Mouse (Mus musculus) frontal cortex, postnatal 36 days (tissue): ENCODE results near the gene Esrrg.

Source experiments
- DNase-seq, 2 experiments: peaks; one replicate each; pipeline ENCODE4 v3.0.0; 2022; ENCODE audit warnings: low spot score in 2 of 2

Gene Esrrg

DNA sequence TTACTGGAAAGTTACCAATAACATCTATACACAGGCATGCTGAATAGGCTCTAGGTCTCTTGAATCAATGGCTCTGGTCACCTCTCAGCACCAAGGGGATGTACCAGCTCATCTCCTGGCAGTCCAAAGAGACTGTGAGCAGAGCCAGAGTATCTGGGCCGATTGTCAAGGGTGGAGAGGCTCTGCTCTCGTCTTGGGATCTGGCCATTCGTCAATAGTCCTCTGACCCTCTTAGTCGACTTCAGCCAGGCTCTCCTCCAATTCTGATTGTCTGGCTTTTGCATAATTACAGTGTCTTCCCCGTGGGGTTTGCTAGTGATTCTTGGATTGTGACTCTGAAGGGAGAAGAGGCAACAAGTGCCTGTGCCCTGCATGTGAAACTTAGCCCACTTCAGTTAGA is 41.3 kb downstream of the Esrrg start:
- DNase-seq: no peak

DNA sequence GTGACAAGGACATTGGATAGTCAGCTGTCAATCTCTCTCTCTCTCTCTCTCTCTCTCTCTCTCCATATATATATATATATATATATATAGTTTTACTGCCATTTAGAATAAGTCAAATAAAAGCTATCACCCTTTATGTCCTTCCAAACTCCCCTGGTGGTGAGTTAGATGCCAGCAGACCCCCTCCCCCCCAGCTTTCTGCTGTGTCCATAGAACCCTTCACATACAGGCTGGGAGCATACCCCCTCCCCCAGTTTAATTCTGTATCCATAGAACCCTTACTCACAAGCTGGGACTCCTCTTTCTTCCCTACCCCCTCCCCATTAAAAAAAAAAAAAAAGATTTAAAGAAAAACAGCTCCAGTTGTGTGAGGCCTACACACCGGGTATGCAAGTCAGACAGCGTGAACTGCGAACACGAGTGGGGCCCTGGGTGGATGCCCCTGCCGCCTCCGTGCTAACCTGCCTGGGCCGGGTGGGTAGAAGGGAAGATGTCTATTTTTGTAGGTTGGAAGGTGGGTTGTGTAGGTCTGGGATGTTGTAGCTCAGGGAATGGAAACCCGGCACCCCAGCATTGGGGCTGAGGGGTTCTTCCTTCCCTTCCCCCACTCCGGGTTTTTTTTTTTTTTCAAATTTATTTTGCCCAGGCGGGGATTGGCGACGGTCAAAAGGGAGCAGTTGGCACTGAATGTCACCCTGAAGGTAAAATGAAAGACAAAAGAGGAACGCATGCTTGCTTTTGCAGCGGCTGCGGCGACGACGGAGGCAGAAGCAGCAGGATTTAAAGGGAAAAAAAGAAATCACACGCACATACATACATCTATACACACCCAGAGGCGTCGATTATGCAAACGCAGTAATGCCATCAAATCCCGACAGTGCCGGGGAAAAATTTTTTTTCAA is 42.4 kb downstream of the Esrrg start:
- peak; percentile 31 to 39 for DNase-seq

DNA sequence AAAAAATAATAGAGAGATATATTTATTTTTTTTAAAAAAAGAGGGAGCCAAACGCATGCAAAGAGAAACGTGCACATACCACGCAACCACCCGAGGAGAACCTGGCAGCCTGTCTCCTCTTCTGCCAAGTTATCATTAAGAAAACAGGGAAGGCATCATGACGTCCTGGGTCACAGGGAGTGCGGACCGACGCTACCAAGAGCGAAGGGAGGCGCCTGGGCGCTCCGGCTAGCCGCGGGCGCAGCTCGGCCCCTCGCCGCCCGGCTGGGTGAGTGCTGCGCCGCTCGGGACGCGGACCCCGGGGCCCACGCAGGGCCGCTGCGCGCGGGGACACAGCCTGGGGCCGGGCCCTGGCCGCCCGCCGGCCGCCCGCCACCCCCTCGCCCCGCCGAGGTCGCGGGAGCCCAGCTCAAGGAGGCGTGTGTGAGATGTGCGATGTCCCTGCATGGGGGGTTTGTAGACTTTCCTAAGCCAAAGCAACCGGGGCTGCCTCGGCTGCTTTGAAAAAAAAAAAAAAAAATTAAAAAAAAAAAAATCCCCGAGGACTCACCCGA is 43.2 kb downstream of the Esrrg start:
- peak; percentile 47 to 63 for DNase-seq

DNA sequence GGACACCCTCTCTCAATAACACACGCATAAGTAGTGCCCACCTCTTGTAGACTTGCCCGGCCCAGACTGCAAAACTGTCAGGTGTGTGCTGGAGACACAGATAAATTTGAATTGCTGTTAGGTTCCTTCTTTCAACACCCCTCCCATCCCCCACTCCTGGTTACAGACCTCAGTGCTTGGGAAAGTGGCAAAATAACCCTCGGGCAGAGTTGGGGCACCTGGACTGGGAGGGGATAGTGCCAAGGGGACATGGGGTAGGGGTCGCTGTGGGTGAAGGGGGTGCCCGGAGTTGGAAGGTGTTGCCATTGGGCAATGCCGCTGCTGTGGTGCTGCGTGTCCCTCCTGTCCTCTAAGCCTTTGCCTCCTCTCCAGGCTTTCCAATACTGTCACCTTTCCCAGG is 43.9 kb downstream of the Esrrg start:
- peak; percentile 7 to 11 for DNase-seq

DNA sequence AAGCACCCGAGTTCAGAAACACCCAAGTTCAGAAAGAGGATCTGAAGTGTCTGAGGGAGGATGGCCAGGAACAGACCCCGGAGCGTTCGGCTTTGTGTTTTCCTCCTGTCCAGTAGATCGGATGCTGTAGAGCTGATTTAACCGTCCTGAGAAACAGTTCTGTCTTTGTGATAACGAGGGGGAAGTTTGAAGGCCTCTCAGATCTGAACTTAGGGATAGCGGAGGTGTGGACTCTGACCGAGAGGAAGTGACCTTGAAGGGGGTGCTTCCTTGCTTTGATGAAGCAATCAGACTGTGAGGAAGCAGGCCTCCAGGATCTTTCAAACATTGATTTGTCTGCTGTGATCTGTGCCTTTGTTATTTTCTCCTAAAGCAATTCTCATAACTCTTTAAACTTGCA is 44.8 kb downstream of the Esrrg start:
- DNase-seq: no peak

DNA sequence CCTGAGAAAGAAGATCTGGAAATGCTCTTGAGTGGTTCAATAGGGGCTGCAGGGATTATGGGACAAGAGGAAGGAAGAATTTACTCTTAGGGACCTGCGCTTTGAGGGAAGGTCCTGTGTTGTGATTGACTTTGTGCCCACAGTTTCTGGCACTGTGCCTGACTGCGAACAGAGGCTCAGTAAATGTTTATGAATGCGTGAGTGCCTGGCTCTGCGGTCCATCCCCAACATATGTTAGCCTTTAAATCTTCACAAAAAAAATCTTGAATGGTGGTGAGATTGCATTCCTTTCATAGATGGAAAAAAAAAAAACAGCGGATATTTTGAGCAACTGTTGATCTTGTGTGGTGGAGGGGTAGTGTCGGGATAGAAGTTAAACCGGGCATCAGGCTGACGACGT is 52.4 kb downstream of the Esrrg start:
- DNase-seq: no peak

DNA sequence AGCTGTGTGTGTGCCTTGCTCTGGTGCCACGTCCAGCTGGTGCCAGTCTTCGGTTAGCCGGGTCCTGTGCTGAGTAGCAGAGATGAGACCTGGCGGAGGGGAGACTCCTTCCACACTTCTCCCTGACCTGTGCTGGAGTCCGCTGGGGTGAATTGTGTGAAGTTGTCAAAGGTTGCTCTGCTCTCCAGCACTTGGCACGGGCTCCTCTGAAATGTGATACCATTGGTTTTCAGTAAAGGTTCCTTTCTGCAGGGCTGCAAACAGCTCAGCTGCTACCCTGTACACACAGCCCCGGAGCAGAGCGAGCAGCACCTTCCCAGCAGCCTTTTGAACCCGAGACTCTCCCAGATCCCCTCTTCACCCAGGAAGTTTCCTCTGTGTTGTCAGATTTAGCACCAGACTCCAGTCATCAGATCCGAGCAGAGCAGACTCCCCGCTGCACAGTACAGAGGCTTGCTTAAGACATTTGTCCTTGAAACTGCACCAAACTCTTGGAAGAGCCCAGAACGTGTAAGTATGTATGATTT is 53.6 kb downstream of the Esrrg start:
- DNase-seq: no peak

DNA sequence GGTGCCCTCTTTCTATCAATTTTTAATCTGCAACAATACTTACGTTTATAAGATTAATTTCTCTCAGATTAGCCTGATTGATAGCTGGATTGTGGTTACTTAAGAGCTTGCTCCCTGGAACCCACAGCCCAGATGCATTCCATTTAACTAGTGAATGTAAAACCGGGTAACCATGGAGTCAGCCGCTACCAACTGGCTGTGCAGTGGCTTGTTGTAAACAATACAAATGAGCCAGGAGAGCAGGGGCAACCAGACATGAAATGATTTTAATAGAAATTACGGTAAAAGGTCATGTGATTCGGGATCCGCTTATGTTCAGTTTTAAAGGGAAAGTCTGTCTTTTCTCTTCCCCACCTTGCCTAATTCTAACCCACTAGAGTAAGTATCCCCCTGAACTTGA is 54.8 kb downstream of the Esrrg start:
- DNase-seq: no peak

DNA sequence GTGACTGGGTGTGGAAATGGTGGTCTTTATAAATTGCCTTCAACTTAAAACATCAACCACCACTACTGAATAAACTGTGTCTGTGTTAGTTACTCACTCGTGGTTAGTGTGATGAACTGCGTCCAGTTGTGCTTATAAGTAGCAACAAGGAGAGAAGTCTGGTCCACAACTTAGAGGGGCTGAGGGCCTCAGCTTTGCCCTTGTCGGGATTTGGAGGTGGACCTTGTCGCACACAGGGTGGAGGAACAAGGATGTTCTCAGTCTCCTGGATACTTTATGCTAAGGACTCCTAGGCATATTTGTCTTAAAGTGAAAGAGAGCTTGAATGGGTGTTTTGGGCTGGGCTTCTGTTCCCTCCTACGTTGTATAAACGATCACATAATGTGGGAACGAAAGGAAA is 55.7 kb downstream of the Esrrg start:
- no peak for DNase-seq

DNA sequence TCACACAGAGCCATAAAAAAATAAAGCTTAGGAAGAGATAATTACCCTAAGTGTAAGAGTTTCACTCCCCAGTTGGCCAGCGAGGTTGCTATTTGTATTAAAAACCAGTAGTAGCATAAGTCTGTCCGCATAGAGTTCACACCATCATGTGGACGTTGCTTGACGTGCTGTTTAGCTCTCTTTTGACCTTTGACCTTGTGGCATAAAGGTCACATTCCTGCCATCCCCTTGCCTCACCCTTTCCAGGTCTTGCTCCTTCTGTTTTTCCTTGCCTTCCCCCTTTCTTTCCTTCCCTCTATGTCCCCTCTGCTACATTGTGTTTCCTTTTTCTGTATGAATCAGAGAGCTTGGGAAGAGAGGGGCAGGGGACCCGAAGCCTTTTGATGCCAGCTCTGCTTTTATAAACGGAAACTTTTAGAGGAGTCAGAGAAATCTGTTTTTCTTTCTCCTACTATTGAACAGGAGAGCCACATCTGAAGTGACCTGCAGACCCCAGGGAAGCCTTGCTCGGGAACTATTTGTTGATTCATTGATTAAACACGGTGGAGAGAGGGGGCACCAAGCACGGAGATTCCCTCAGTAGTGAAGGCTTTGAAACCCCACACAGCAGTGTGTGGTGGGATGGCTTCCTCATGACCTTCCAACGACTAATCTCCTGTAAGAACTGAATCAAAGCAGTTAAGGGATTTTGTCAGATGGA is 57.5 kb downstream of the Esrrg start:
- DNase-seq: no peak

DNA sequence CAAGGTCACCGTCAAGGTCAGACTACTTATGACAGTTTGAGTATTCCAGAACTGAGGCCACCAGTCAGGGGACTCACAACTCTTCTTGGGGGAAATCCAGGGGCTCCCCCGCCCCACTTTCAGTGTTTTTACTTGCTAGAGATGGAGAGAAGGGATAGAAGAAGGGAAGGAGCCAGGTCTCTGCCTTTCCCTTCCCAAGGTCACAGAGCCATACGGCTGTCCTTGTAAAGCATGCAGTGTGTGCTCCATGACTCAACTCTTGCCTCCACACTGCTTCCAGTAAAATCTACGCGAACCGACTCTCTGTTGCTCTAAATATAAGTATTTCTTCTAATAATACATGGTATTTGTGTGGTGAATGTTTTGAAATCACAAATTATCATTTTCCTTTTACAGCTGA is 61.2 kb downstream of the Esrrg start:
- DNase-seq: no peak

DNA sequence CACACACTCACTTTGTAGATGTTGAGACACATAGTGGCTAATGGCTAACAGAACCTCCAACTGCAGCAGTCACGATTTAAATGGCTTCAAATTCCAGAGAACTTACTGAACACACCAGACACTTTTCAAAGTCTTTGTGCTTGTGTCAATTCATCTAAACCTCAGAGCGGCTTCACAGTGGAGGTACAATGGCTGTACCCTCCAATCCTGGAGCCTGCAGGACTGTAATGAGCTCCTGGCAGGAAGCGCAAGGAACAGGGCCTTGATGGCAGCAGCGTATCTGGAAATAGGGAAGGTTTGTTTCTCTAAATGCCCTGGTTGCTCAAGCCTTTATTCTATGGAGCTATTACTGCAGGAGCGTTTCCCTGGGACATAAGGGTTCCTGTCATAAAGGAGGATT is 63.9 kb downstream of the Esrrg start:
- no peak for DNase-seq

DNA sequence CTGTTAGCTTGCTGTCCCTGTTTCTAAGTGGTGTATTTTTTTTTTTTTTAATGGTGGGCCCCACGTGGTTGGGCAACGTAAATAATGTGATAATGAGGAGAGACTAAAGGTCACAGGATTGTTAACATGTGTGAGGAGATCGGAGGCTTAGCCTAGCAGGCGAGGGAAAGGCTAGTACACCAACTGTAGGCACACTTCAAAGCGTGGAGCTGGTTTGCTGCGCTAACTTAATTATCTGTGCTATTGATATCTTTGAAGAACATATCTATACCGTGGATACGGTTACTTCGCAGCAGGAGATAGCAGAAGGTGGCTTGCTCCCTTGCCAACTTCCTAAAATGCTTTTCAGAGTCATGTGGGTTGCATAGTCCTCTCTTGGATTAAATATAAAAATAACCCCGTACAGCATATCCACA is 66.2 kb downstream of the Esrrg start:
- no peak for DNase-seq

DNA sequence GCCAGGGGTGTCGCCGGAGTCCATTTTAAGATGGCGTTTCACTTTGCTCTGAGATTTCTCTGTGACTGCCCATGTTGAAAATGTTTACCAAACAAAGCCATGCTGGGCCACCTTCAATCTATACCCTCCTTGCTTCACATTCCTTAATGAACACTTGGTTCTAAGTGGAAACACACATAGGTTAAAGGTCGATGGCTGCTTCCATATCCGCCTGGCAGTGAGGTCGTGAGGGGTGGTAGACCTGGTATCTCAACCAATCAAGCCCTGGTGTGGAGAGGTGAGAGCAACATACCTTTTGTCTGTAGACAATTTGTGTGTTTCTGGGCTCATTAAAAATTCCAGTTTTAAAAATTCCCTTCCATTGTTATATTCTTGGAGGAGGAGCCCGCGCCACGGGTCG is 68.0 kb downstream of the Esrrg start:
- DNase-seq: no peak

DNA sequence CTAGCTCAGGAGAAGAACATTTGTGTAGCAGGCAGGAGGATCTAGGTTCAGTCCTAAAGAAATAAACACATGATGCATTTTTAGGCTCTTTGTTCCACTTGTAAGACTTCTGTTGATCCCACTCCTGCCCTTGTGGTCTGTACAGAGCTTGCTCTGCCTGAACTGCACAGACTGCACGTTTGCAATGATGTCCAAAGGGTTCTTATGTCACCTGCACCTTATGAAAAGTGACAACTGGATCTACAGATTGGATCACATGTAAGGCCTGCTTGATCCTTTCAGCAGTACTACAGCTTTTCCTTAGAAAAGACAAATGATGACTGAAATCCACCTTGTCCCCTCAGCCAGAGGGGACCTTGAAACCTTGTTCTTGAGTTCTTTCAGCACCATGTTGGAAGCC is 70.7 kb downstream of the Esrrg start:
- DNase-seq: no peak

DNA sequence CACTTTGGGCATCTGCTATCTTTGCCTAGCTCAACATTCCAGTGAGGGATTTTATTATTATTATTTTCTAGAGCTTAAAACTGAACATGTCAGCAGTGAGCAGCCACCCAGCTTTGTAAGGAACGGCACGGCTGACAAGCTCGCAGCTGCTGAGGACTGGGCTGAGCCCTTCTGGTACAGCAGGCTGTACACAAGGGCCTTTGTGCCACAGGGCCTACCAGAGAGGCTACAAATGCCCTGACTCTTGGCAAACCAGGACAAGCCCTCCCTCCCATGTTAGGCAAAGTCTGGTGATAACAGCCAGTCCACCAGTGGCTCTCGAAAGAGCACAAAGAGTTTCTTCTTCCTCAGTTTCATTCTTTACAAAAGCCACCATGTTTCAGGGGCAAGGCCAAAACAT is 75.9 kb downstream of the Esrrg start:
- no peak for DNase-seq

DNA sequence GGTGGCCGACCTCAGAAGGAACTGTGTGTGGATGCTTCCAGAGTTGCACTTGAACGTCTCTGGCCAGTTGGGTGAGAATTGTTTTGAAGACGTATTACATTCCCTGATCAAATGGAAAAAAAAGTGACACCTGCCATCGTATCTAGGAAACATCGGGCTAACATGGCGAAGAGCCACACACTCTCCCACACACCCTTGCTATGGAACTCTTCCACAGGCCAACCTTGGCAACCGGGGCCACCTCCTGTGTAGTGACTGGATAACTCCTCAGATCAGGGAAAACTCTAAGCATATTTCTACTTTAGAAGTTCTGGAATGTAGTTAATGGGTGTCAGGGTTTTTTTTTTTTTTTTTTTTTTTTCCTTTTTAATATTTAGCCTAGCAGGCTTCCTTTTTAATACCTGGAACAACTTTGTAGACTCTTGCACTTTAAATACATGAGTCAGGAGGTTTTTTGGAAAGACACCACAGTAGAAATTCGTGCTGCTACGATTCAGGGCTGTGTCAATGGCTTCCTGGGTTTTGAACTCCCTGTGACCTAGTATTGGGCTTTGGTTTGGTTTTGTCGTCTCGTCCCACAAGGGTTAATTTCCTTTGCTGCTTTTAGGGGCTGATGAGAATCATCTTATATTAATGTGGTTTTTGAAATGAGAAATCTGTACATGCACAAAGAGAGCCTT is 83.4 kb downstream of the Esrrg start:
- DNase-seq: no peak

DNA sequence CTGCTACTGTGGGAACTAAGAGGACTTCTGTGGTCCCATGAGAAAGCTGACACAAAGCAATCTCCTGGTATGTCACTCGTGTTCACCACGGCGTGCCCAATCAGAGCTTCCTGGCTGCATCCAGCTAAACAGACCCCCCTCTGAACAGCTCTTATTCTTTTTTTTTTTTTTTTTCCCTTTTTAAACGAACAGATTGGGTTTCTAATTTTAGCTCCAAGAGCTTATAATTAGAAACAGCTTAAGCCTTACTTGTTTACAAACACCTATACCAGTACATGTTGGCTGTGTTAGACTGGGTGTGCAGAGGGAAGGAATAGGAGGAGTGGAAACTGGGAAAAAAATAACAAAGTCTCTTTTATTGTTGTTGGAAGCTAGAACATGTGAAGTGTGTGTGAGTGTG is 86.3 kb downstream of the Esrrg start:
- DNase-seq: no peak

DNA sequence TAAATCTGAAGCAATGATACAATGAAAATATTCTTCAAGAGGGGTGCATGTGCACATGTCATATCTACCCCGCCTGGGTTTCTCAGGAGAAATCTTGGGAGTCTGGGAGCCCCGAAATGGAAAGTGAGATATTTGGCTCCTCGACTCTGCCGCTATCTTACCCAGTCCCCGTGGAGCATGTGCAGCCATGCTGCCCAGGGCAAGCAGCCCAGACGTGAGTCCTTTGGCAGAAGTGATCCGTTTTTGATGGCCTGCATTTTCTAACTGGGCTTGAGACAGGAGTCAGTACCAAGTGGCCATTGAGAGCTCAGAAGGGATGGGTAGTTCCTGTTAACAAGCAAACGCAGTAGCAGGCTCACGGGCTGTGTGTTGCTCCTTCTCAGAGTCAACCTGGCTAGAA is 89.6 kb downstream of the Esrrg start:
- no peak for DNase-seq

DNA sequence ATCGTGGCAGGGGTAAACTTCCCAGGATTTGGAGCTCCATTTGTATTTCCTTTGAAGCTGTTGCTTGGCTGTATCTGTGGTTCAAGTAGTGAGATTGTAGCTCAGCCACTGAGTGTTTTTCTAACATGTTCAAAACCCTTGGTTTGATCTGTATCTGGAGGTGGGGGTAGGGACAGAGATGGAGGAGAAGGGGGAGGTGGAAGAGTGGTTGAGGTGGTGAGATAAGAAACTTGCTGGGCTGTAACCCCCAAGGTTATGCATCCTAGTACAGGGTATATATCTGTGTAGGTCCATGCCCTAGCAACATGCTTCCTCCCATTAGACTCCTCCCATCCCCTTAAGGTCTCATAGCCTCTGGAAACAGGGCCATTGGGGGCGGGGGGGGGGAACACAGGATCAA is 92.4 kb downstream of the Esrrg start:
- DNase-seq: no peak

DNA sequence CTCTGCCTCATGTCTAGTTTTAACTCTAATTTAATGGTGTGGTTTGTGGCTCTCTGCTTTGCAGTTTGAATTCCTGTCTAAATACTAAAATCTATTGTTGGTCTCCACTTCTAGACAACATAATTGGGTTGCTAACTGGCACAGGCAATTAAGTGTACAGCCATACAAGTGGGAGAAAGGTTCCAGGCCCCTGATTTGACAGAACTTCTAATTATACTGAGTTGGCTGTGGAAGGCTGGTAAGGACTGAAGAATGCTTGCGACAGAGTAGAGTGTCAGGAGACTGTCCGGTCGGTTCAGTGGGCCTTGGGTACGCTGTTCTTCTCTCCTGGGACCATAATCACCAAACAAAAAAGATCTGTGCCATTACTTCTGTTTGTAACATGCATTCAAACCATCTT is 96.3 kb downstream of the Esrrg start:
- DNase-seq: no peak

DNA sequence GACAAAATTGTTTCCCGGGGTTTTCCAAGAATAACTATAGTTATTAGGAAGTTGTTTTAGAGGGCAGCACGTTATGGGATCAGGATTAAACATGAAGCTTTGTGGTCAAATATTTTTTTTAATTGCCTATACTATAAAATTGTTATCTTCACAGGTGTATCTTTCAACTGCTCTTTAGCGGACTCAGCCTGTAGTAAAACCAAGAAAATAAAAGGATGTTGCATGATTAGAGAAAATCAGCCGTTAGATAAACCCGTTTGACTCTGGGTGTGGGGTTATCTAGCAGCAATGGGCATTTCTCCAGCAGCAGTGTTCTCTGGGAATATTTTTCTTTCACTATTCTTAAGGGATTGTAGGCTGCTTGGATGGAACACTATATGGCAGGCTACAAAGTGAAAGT is 96.8 kb downstream of the Esrrg start:
- DNase-seq: no peak
